Mouse (Mus musculus): ENCODE data around the gene Zfpl1.
"Not testable (repeated sequence)": the region's sequence is repeated elsewhere in the genome, so short reads cannot be mapped to it uniquely, and the experiment has no call there.

GRCm38 (mm10) chr19:6130414-6131128 is 45.8 kb upstream of the Zfpl1 start:
- not testable (repeated sequence) for TF ChIP-seq CHD2 (IDR thresholded peaks at IDR 0.05; ENCODE audit: low read depth, low read length); MAFK (IDR thresholded peaks at IDR 0.05; ENCODE audit: insufficient read depth, low read depth, low read length); ZC3H11A (IDR thresholded peaks at IDR 0.05; ENCODE audit: borderline replicate concordance, low read depth, low read length); HCFC1 (IDR thresholded peaks at IDR 0.05; ENCODE audit: borderline replicate concordance, insufficient read depth, low read length); ZNF384 (IDR thresholded peaks at IDR 0.05; ENCODE audit: low read depth, low read length)

Data from ES-E14 (cell line).